Mouse (Mus musculus) megakaryocyte, embryonic 14.5 days (primary cell): Measurements from ENCODE around the gene Hoxc4.

Experiments used
- FLI1 ChIP-seq: IDR thresholded peaks from 2 replicates; pipeline ENCODE4 v1.6.1; 2012; ENCODE audit warnings: low read length, inconsistent platforms, mixed read lengths
- GATA1 ChIP-seq: IDR thresholded peaks from 3 replicates; pipeline ENCODE4 v1.6.1; 2012; ENCODE audit warnings: mixed read lengths, low read length, inconsistent platforms, borderline replicate concordance

DNA sequence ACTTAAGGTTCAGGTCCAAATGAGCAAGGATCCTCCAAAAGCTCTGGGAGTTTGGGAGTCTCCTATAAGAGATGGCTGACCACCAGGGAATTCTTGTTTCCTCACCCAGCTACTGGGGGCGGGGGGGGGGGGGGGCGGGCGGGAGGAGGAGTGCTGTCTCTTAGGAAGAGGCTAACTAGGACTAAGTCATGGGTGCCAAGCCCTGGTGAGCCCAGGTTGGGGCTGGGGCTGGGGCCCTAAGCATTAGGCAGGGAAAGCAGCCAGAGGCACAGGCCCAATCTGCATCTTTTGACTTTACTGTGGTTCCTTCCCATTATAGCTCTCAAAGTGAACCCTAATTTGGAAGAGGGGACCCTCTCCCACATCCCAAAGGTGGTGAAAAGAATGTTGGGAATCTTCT is 13.4 kb downstream of the Hoxc4 start:
- no peak for TF ChIP-seq GATA1
- no peak for TF ChIP-seq FLI1
